26 mouse cellular contexts compared by ENCODE assay signal in the genomic region with DNA sequence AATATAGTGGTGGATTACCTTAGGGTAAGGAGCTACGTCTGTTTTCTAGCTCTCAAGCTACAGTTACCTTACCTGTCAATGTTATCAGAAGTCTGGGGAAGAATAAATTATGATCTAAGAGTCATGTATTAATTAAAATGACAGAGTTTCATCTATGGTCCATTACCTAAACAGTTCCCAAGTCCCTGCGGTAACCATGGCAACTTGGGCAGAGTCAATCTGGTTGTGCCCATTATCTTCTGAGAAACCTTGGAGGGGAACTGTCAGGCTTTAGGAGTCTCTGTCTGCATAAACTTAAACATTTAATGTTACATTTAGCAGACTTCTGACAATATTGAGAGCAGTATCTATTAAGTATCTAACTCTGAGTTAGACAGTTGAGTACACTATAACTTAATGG.
DNase-seq lines count a peak whose midpoint lies in the region; ATAC-seq and TF ChIP-seq lines count a peak whose summit lies in the region.
"Had no signal": no experiment of that assay in that cellular context is flagged by ENCODE, and none has a peak within 500 bp of the region (broad histone marks: within the 10 kb centered on the region; RNA-seq: fewer than 3 reads in every experiment).

No protein-coding gene starts in this region.

- H3K4me3 ChIP-seq in hindbrain, embryonic 14.5 days (replicated peaks; ENCODE audit: low read length), result no peak overlapping the region
- H3K4me3 ChIP-seq in midbrain, embryonic 14.5 days (replicated peaks; ENCODE audit: low read depth, low read length), result no peak overlapping the region
- H3K4me3 ChIP-seq: forebrain, embryonic 10.5 days; heart, adult 2 months; heart, embryonic 13.5 days; limb, embryonic 13.5 days; liver, embryonic 13.5 days had no signal

- peak; percentile 22 for DNase-seq in brain, embryonic 14.5 days (ENCODE audit: low read depth)
- DNase-seq in embryo, embryonic 10.5 days (ENCODE audit: low spot score), result peak; percentile 59
- DNase-seq in hindbrain, embryonic 14.5 days (ENCODE audit: low spot score), result no peak
- DNase-seq in midbrain, embryonic 14.5 days, result peak; percentile 23
- no peak for DNase-seq in liver
- no peak for DNase-seq in lung, postnatal 36 days
- no peak for DNase-seq in thymus, adult 18-20 months
- no peak for DNase-seq in gastrocnemius, postnatal 14 days
- DNase-seq: adrenal gland, adult 2 months; cerebellum, adult 2 months; cerebellum, postnatal 36 days; gastrocnemius, postnatal 25 days; heart, adult 2 months; kidney, adult 18-20 months; liver, embryonic 13.5 days; lung, embryonic 14.5 days; lung, postnatal 4 days; right cerebral cortex, postnatal 14 days; spleen, adult 18-20 months; thymus, postnatal 25 days had no signal

- no peaks in the 10 kb centered on the region for H3K36me3 ChIP-seq in hindbrain, embryonic 14.5 days (replicated peaks; ENCODE audit: control insufficient read depth, insufficient read depth)
- no peaks in the 10 kb centered on the region for H3K36me3 ChIP-seq in midbrain, embryonic 14.5 days (ENCODE audit: control insufficient read depth, insufficient read depth, low read length)
- H3K36me3 ChIP-seq: forebrain, embryonic 10.5 days; heart, embryonic 13.5 days; limb, embryonic 13.5 days; liver, embryonic 13.5 days had no signal

- H3K4me1 ChIP-seq in hindbrain, embryonic 14.5 days (replicated peaks; ENCODE audit: control insufficient read depth, insufficient read depth, low read length), result peaks cover 11% of the 10 kb centered on the region; the same call in 1 of the 2 replicates
- H3K4me1 ChIP-seq in midbrain, embryonic 14.5 days (ENCODE audit: control insufficient read depth, insufficient read depth, low read length), result peaks cover 5% of the 10 kb centered on the region; the same call in 1 of the 2 replicates
- H3K4me1 ChIP-seq: liver, embryonic 13.5 days had no signal

- no peak overlapping the region for H3K4me2 ChIP-seq in hindbrain, embryonic 14.5 days (replicated peaks)
- no peak overlapping the region for H3K4me2 ChIP-seq in midbrain, embryonic 14.5 days (ENCODE audit: low read length)
- H3K4me2 ChIP-seq: heart, embryonic 13.5 days; limb, embryonic 13.5 days; liver, embryonic 13.5 days; lung, embryonic 14.5 days had no signal

- no peak for TF ChIP-seq POLR2A in brain, embryonic 14.5 days (IDR thresholded peaks at IDR 0.05; ENCODE audit: borderline replicate concordance, extremely low read depth, insufficient read depth, insufficient read length, poor library complexity, severe bottlenecking)

- no peak overlapping the region for H3K9ac ChIP-seq in hindbrain, embryonic 14.5 days
- no peak overlapping the region for H3K9ac ChIP-seq in midbrain, embryonic 14.5 days (replicated peaks; ENCODE audit: low read length)
- H3K9ac ChIP-seq: heart, embryonic 13.5 days; limb, embryonic 13.5 days; liver, embryonic 13.5 days; lung, embryonic 14.5 days had no signal

- intact Hi-C loops in gastrocnemius, postnatal 14 days (cut with DNase I; ENCODE audit: low total_unique reads), result no loop called here

- 56% methylated on average over 2 of the region's 2 CpGs for WGBS in hindbrain, embryonic 14.5 days
- WGBS in midbrain, embryonic 14.5 days, result 63% methylated on average over 2 of the region's 2 CpGs

- ATAC-seq in hindbrain, embryonic 14.5 days (ENCODE audit: low FRiP score), result peak; percentile 75
- no peak for ATAC-seq in midbrain, embryonic 14.5 days (ENCODE audit: low FRiP score, low TSS enrichment)
- ATAC-seq: forebrain, embryonic 16.5 days; inflammation-experienced regulatory T-cells, adult 6 months had no signal

- H3K27ac ChIP-seq in hindbrain, embryonic 14.5 days, result no peak overlapping the region
- no peak overlapping the region for H3K27ac ChIP-seq in midbrain, embryonic 14.5 days (replicated peaks; ENCODE audit: low read depth, low read length)
- H3K27ac ChIP-seq: forebrain, embryonic 10.5 days; heart, adult 2 months; kidney, postnatal 0 days; limb, embryonic 13.5 days; liver, embryonic 13.5 days had no signal

- no peak for TF ChIP-seq CTCF in brain, embryonic 14.5 days (IDR thresholded peaks at IDR 0.05; ENCODE audit: borderline replicate concordance, extremely low read depth, insufficient read depth, insufficient read length)

- no peaks in the 10 kb centered on the region for H3K9me3 ChIP-seq in hindbrain, embryonic 14.5 days (ENCODE audit: control insufficient read depth, low read length)
- H3K9me3 ChIP-seq in midbrain, embryonic 14.5 days (ENCODE audit: control insufficient read depth, low read length), result no peaks in the 10 kb centered on the region
- H3K9me3 ChIP-seq: heart, embryonic 13.5 days; limb, embryonic 13.5 days; liver, embryonic 13.5 days had no signal

- H3K27me3 ChIP-seq in hindbrain, embryonic 14.5 days (ENCODE audit: control insufficient read depth, insufficient read depth, low read length), result no peaks in the 10 kb centered on the region
- no peaks in the 10 kb centered on the region for H3K27me3 ChIP-seq in midbrain, embryonic 14.5 days (ENCODE audit: control insufficient read depth, insufficient read depth, low read length)
- H3K27me3 ChIP-seq: heart, embryonic 13.5 days; limb, embryonic 13.5 days; liver, embryonic 13.5 days had no signal

Comparison
In these comparisons a context has a peak if more than half of its experiments do, and no peak if none do; other contexts are left out.
1. DNase-seq: peak in brain, embryonic 14.5 days (single experiment), embryo, embryonic 10.5 days (single experiment) and midbrain, embryonic 14.5 days (single experiment); none in hindbrain, embryonic 14.5 days (single experiment), liver (single experiment), lung, postnatal 36 days (single experiment), thymus, adult 18-20 months (0 of 2) and gastrocnemius, postnatal 14 days (single experiment).